Mouse (Mus musculus): Measurements from ENCODE around the gene Osbpl2. TPM values are rescaled to one million over a fixed set of nuclear protein-coding genes. Genes with fewer than 3 reads are reported as not detected.

Gene Osbpl2
- polyA plus RNA-seq, 1 experiment from 2014 or later, result 34.2 TPM

DNA sequence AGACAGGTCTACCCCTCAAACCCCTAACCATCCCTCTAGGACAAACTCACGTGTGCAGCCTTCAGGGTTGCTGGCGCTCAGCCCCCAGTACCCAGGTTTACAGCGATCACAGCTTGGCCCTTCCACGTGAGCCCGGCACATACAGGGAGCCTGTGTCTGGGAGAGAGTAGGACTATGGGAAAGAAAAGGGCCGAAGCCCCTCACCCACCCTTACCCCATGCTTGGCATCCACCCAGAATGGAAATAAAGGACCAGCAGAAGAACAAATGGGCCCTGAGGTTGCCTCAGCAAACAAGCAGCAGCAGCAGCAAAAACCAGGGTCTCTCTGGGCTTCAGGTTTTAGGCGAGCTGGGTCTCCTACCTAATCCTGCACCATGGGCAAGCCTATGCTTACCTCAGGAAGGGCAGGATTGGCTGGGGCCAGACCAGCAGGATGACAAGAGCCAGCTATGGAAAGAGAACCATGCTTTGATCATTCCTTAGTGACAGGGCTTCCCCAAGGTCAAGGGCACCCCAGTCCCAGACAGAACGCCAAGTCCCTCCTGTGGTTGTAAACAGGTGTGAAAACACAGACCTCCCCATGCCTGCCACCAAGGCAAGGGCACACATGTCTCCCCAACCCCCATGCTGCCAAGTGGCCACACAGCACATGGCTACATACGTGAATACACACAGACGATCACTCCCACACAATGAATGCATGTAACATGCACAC, 78.4 kb downstream of the Osbpl2 start:
- no peak overlapping the region for H3K4me3 ChIP-seq (replicated peaks)
- H3K27ac ChIP-seq, result no peak overlapping the region
- WGBS, result 87% methylated on average over 10 of the region's 10 CpGs
- H3K9me3 ChIP-seq, result no peaks in the 10 kb centered on the region
- no peak overlapping the region for H3K9ac ChIP-seq
- 0 out of 2 replicates have a peak, but pooled peaks cover 20% of the 10 kb centered on the region for H3K36me3 ChIP-seq
- H3K27me3 ChIP-seq (replicated peaks), result no peaks in the 10 kb centered on the region
- no peak for ATAC-seq (ENCODE audit: insufficient read depth, low FRiP score, low read depth)
- H3K4me2 ChIP-seq, result no peak overlapping the region
- H3K4me1 ChIP-seq, result 0 out of 2 replicates have a peak, but pooled peaks cover 2% of the 10 kb centered on the region

DNA sequence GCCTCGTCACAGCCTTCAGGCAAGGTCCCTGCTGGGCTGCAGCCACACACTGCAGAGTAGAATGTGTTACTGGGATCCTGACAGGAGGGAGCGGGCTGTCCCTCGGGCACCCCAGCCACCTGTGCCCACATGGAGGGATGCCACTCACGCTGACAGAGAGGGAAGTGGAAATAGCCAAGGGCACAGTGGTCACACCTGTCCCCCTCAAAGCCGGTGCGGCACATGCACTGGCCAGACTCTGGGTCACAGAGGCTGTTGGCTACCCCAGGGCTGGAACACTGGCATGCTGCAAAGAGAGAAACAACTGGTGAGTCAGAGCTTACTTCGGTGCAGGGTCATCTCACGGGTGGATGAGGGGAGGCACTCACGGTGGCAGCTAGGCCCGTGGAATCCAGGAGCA, 79.7 kb downstream of the Osbpl2 start:
- Histone ChIP-seq H3K4me3 (replicated peaks) (no peak overlapping the region), H3K27ac (no peak overlapping the region), H3K9ac (no peak overlapping the region), H3K4me1 (0 out of 2 replicates have a peak, but pooled peaks cover 2% of the 10 kb centered on the region), H3K36me3 (0 out of 2 replicates have a peak, but pooled peaks cover 19% of the 10 kb centered on the region), H3K27me3 (replicated peaks) (no peaks in the 10 kb centered on the region), H3K4me2 (no peak overlapping the region), H3K9me3 (no peaks in the 10 kb centered on the region)
- no peak for ATAC-seq (ENCODE audit: insufficient read depth, low FRiP score, low read depth)
- WGBS, result 93% methylated on average over 10 of the region's 10 CpGs

DNA sequence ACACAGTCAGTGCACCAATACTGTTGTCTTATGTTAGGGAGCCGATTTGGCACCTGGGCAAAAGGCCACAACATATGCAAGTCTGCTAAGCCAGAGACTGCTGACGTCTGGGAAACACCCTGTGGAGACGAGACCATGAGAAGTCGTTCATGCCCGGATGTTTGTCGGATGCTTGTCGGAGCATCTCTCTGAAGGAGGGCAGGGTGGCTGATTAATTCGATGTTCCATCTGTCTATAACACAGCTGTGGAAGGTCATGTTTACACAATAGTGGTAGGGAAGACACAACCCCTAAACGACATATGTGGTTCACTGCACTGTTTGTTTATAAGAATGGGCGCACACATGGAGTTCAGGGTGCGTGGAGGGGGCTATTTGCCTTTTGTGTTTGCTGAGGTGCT, 81.6 kb downstream of the Osbpl2 start:
- Histone ChIP-seq H3K4me3 (replicated peaks) (no peak overlapping the region), H3K27ac (no peak overlapping the region), H3K9me3 (no peaks in the 10 kb centered on the region), H3K36me3 (0 out of 2 replicates have a peak, but pooled peaks cover 21% of the 10 kb centered on the region), H3K4me1 (0 out of 2 replicates have a peak, but pooled peaks cover 2% of the 10 kb centered on the region), H3K27me3 (replicated peaks) (no peaks in the 10 kb centered on the region), H3K9ac (no peak overlapping the region), H3K4me2 (no peak overlapping the region)
- WGBS, result 47% methylated on average over 11 of the region's 11 CpGs
- ATAC-seq (ENCODE audit: insufficient read depth, low FRiP score, low read depth), result no peak

DNA sequence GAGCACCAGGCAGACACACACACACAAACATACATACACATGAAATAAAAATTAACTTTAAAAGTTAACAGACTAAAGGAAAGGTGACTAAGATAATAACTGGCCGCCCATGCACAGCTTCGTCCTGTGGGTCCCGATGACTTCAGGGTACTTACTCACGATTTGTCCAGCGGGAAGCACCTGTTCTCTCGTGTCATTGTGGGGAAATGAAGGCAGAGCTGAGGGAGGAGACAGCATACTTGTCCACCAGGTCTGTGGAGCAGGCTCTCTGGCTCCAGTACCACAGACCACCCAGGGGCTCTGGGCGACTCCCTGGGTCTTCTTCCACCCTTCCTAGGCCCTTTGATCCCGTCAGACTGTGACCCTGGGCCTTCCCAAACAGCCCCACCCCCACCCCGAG, 82.2 kb downstream of the Osbpl2 start:
- H3K27ac ChIP-seq, result no peak overlapping the region
- no peak overlapping the region for H3K9ac ChIP-seq
- 0 out of 2 replicates have a peak, but pooled peaks cover 2% of the 10 kb centered on the region for H3K4me1 ChIP-seq
- H3K27me3 ChIP-seq (replicated peaks), result no peaks in the 10 kb centered on the region
- no peak for ATAC-seq (ENCODE audit: insufficient read depth, low FRiP score, low read depth)
- no peaks in the 10 kb centered on the region for H3K9me3 ChIP-seq
- no peak overlapping the region for H3K4me2 ChIP-seq
- WGBS, result 73% methylated on average over 9 of the region's 9 CpGs
- H3K4me3 ChIP-seq (replicated peaks), result no peak overlapping the region
- 0 out of 2 replicates have a peak, but pooled peaks cover 24% of the 10 kb centered on the region for H3K36me3 ChIP-seq

DNA sequence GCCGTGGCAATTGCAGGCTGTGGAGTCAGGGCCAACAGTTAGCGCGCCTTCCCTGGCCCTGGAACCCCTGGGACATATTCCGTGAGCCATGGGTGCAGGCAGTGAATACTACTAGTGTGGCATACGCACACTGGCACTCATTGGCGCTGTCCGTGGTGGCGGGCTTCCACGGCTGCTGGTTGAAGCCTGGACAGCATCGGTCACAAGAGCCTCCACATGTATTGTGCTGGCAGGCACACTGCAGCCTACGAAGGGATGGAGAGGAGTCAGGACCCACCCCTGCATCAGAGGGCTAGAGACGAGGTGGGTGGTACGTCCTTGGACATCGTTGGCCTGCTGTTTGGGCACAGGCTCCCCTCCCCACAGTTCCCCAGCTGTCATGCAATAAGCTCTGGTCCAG, 83.2 kb downstream of the Osbpl2 start:
- Histone ChIP-seq H3K4me1 (0 out of 2 replicates have a peak, but pooled peaks cover 2% of the 10 kb centered on the region), H3K9ac (no peak overlapping the region), H3K27me3 (replicated peaks) (no peaks in the 10 kb centered on the region), H3K27ac (no peak overlapping the region), H3K4me2 (no peak overlapping the region), H3K4me3 (replicated peaks) (no peak overlapping the region), H3K36me3 (peaks cover 28% of the 10 kb centered on the region; the same call in 1 of the 2 replicates), H3K9me3 (no peaks in the 10 kb centered on the region)
- no peak for ATAC-seq (ENCODE audit: insufficient read depth, low FRiP score, low read depth)
- WGBS, result 93% methylated on average over 14 of the region's 14 CpGs

DNA sequence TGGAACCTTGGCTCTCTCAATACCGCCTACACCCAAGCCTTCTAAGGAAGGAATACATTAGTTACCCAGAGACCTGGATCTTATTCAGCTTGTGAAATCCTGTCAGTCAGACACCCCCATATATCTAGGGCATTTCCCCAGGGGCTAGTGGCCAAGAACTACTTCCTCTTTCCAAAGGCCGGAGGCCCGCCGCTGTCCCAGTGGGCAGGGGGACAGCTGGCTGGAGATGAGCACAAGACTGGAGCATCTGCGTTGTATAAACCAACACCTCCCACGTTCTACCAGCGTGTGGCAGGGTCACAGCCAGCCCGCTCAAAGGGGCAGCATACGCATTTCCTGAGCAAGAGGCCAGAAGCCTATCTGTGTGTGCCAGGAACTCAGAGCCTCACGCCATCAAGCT, 83.7 kb downstream of the Osbpl2 start:
- H3K27me3 ChIP-seq (replicated peaks), result no peaks in the 10 kb centered on the region
- 69% methylated on average over 10 of the region's 10 CpGs for WGBS
- H3K27ac ChIP-seq, result no peak overlapping the region
- no peak overlapping the region for H3K4me3 ChIP-seq (replicated peaks)
- no peak for ATAC-seq (ENCODE audit: insufficient read depth, low FRiP score, low read depth)
- no peak overlapping the region for H3K4me2 ChIP-seq
- H3K36me3 ChIP-seq, result peaks cover 26% of the 10 kb centered on the region; the same call in 1 of the 2 replicates
- H3K9me3 ChIP-seq, result no peaks in the 10 kb centered on the region
- 0 out of 2 replicates have a peak, but pooled peaks cover 2% of the 10 kb centered on the region for H3K4me1 ChIP-seq
- H3K9ac ChIP-seq, result no peak overlapping the region

DNA sequence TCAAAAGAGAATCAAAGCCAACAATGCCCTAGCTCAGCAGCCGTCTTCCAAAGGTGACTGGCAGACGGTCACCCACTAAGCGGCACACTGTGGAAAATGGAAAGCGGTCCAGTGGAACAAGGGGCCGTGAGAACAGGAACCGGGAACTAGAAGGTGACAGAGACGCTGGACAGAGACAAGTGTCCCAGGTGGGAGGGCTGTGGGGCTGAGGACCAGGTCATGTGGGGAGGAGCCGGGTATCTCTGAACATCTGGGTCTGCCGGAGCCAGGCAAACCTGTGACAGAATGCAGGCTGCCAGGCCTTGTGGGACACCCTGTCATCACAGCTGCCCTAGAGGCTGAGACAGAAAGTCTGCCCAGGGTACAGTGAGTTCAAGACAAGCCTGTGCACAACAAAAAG, 85.4 kb downstream of the Osbpl2 start:
- 91% methylated on average over 9 of the region's 9 CpGs for WGBS
- Histone ChIP-seq H3K4me2 (no peak overlapping the region), H3K9me3 (no peaks in the 10 kb centered on the region)

DNA sequence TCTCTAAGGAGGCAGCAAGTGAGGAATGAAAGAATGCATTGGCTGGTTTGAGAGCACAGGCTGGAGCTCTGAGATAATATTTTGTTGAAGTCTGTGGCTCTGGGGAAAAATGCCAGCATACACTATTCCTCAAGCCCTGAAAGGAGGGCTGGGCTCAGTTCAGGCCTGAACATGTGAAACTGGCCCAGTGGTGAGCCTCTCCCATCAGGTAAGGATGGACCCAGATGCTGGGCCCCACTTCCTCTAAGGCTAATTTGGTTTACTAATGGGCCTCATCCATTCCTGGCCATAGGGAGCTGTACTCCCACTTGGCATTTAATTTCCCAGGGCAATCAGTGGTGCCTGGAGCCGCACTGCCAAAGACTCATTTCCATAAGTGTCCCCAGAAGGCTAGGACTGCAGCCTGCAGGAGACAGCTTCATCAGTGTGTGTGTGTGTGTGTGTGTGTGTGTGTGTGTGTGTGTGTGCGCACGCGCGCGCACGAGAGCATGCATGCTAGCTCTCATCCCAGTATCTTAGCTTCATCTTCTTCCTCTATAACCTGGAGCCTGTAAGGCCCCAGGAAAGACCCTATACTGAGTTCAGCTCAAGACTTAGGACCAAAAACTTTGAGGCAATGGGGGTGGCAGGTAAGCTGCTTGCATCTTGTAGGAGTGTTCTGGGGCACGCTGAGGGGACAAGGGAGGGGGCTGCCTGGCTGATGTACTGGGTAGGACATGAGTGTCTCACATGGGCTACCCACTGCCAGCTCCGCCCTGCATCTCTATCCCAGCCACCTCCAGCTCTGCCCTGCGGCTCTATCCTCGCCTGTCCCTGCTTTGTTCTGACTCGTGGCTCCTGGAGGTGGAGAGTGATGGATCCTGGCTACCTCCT, 86.2 kb downstream of the Osbpl2 start:
- no peak for ATAC-seq (ENCODE audit: insufficient read depth, low FRiP score, low read depth)
- Histone ChIP-seq H3K36me3 (peaks cover 24% of the 10 kb centered on the region; the same call in 1 of the 2 replicates), H3K4me1 (0 out of 2 replicates have a peak, but pooled peaks cover 2% of the 10 kb centered on the region), H3K9ac (no peak overlapping the region), H3K4me3 (replicated peaks) (no peak overlapping the region), H3K27me3 (replicated peaks) (no peaks in the 10 kb centered on the region), H3K4me2 (no peak overlapping the region), H3K27ac (no peak overlapping the region), H3K9me3 (no peaks in the 10 kb centered on the region)
- 88% methylated on average over 12 of the region's 12 CpGs for WGBS

More for the DNA sequence above, 85.4 kb downstream of the Osbpl2 start:
- no peak overlapping the region for H3K4me3 ChIP-seq (replicated peaks)
- H3K27ac ChIP-seq, result no peak overlapping the region
- no peaks in the 10 kb centered on the region for H3K27me3 ChIP-seq (replicated peaks)
- H3K36me3 ChIP-seq, result peaks cover 24% of the 10 kb centered on the region; the same call in 1 of the 2 replicates
- H3K4me1 ChIP-seq, result 0 out of 2 replicates have a peak, but pooled peaks cover 2% of the 10 kb centered on the region
- H3K9ac ChIP-seq, result no peak overlapping the region
- no peak for ATAC-seq (ENCODE audit: insufficient read depth, low FRiP score, low read depth)

DNA sequence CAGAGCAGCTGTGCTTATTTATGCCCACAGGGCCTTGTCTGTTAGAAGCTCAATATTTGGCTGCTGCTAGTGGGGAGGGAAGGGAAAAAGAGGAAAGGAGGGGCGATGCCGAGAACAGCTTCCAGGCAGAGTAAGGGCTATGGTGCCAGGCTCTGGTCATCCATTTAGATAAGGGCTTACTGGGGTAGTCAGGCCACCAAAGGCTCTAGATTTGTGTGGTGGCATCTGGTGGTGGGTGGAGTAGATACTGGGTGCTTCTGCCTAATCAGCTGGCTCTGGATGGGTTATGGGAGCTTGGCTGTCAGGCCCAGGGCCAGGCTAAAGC, 86.8 kb downstream of the Osbpl2 start:
- 0 out of 2 replicates have a peak, but pooled peaks cover 2% of the 10 kb centered on the region for H3K4me1 ChIP-seq
- no peak overlapping the region for H3K27ac ChIP-seq
- peaks cover 23% of the 10 kb centered on the region; the same call in 1 of the 2 replicates for H3K36me3 ChIP-seq
- no peaks in the 10 kb centered on the region for H3K9me3 ChIP-seq
- no peak overlapping the region for H3K4me3 ChIP-seq (replicated peaks)
- H3K4me2 ChIP-seq, result no peak overlapping the region
- ATAC-seq (ENCODE audit: insufficient read depth, low FRiP score, low read depth), result no peak
- WGBS, result 92% methylated on average over 2 of the region's 2 CpGs
- H3K27me3 ChIP-seq (replicated peaks), result no peaks in the 10 kb centered on the region
- H3K9ac ChIP-seq, result no peak overlapping the region

DNA sequence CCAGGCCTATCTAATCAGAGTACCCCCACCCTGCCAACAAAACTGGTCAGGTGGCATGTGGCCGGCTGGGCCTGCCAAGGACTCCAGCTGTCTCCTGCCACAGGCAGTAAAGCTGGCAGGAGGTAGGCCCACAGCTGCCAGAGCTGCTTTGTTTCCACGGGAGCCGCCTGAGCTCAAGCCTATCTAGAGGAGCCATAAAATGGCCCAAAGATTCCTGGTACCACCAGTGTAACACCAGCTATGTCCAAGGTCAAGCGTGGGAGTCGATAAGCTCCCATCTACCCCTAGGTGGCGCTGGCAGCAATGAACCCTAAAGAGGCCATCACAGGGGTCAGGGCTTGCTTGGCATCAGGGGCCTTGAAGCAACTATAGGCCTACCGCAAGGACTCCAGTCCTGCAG, 88.7 kb downstream of the Osbpl2 start:
- H3K4me2 ChIP-seq, result no peak overlapping the region
- no peaks in the 10 kb centered on the region for H3K9me3 ChIP-seq
- 0 out of 2 replicates have a peak overlapping the region, but pooled peaks have one; percentile 8 for H3K27ac ChIP-seq
- peaks cover 9% of the 10 kb centered on the region; the same call in 1 of the 2 replicates for H3K36me3 ChIP-seq
- no peaks in the 10 kb centered on the region for H3K4me1 ChIP-seq
- H3K4me3 ChIP-seq (replicated peaks), result no peak overlapping the region
- peak; percentile 13; the same call in 1 of the 2 replicates for ATAC-seq (ENCODE audit: insufficient read depth, low FRiP score, low read depth)
- WGBS, result 64% methylated on average over 7 of the region's 7 CpGs
- H3K27me3 ChIP-seq (replicated peaks), result no peaks in the 10 kb centered on the region
- no peak overlapping the region for H3K9ac ChIP-seq

DNA sequence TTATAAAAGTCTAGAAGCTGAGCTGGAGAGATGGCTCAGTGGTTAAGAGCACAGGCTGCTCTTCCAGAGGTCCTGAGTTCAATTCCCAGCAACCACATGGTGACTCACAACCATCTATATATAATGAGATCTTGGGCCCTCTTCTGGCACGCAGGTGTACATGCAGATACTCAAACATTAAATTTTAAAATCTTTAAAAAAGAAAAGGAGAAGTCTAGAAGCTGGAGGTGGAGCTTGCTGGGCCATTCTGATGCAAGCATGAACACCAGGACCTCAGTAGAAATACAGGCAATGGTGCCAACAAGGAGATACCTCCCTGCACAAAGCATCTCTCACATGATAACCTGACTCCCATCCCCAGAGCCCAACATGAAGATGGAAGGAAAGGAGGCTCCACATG, 89.9 kb downstream of the Osbpl2 start:
- Histone ChIP-seq H3K36me3 (peaks cover 9% of the 10 kb centered on the region; the same call in 1 of the 2 replicates), H3K27ac (no peak overlapping the region), H3K9ac (no peak overlapping the region), H3K9me3 (no peaks in the 10 kb centered on the region), H3K4me1 (no peaks in the 10 kb centered on the region), H3K27me3 (replicated peaks) (no peaks in the 10 kb centered on the region), H3K4me2 (no peak overlapping the region), H3K4me3 (replicated peaks) (no peak overlapping the region)
- WGBS, result 94% methylated on average over 1 of the region's 1 CpGs
- no peak for ATAC-seq (ENCODE audit: insufficient read depth, low FRiP score, low read depth)

DNA sequence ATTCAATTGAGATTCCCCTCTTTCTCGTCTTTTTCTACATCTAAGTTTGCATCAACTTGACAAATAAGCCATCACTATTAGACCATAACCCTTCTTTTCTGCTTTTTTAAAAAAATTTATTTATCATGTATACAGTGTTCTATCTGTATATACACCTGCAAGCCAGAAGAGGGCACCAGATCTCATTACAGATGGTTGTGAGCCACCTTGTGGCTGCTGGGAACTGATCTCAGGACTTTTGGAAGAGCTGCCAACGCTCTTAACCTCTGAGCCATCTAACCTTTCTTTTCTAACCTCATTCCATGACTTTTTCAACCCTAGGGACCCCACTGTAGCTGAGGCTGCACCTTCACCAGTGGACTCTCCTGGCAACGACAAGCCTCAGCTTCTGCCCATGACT, 93.1 kb downstream of the Osbpl2 start:
- no peaks in the 10 kb centered on the region for H3K36me3 ChIP-seq
- no peak overlapping the region for H3K9ac ChIP-seq
- H3K4me2 ChIP-seq, result no peak overlapping the region
- H3K27ac ChIP-seq, result no peak overlapping the region
- WGBS, result 84% methylated on average over 3 of the region's 3 CpGs
- peaks cover 31% of the 10 kb centered on the region for H3K4me1 ChIP-seq
- no peak for ATAC-seq (ENCODE audit: insufficient read depth, low FRiP score, low read depth)
- no peaks in the 10 kb centered on the region for H3K27me3 ChIP-seq (replicated peaks)
- H3K4me3 ChIP-seq (replicated peaks), result no peak overlapping the region
- no peaks in the 10 kb centered on the region for H3K9me3 ChIP-seq
